Mouse (Mus musculus): Measurements from ENCODE around the gene Shmt2. TPM values are rescaled to one million over a fixed set of nuclear protein-coding genes. Genes with fewer than 3 reads are reported as not detected.

Gene Shmt2
- polyA plus RNA-seq, 1 experiment, result 171 TPM

- Histone ChIP-seq H3K36me3 (ENCODE audit: control insufficient read depth, insufficient read depth, low read length) (peaks cover 32% of the 10 kb centered on the region), H3K4me1 (replicated peaks; ENCODE audit: control insufficient read depth, insufficient read depth, low read length) (0 out of 2 replicates have a peak, but pooled peaks cover 3% of the 10 kb centered on the region), H3K27me3 (ENCODE audit: control insufficient read depth, insufficient read depth, low read length) (no peaks in the 10 kb centered on the region), H3K4me3 (ENCODE audit: control insufficient read depth, insufficient read depth, low read length) (no peak overlapping the region), H3K27ac (ENCODE audit: control insufficient read depth, insufficient read depth, low read length) (no peak overlapping the region)
- TF ChIP-seq CTCF (IDR thresholded peaks at IDR 0.05; ENCODE audit: borderline replicate concordance, control insufficient read depth, extremely low read depth, insufficient read depth, low read length, poor library complexity) (no peak), POLR2A (IDR thresholded peaks at IDR 0.05; ENCODE audit: control insufficient read depth, extremely low read depth, insufficient read depth, low read length, poor library complexity) (no peak)
- no peak for DNase-seq
- WGBS, result 67% methylated on average over 10 of the region's 10 CpGs
These were observed 37.0 kb downstream of the Shmt2 start for GRCm38 (mm10) chr10:127485235-127485634.

GRCm38 (mm10) chr10:127480833-127481813 lies 41.1 kb downstream of the Shmt2 start:
- no peak overlapping the region for H3K4me3 ChIP-seq (ENCODE audit: control insufficient read depth, insufficient read depth, low read length)
- no peak for DNase-seq
- peak overlapping the region; percentile 35; the same call in 1 of the 2 replicates for H3K27ac ChIP-seq (ENCODE audit: control insufficient read depth, insufficient read depth, low read length)
- H3K27me3 ChIP-seq (ENCODE audit: control insufficient read depth, insufficient read depth, low read length), result no peaks in the 10 kb centered on the region
- WGBS, result 50% methylated on average over 19 of the region's 19 CpGs
- peaks cover 32% of the 10 kb centered on the region for H3K36me3 ChIP-seq (ENCODE audit: control insufficient read depth, insufficient read depth, low read length)
- no peak for TF ChIP-seq CTCF (IDR thresholded peaks at IDR 0.05; ENCODE audit: borderline replicate concordance, control insufficient read depth, extremely low read depth, insufficient read depth, low read length, poor library complexity)
- no peak for TF ChIP-seq POLR2A (IDR thresholded peaks at IDR 0.05; ENCODE audit: control insufficient read depth, extremely low read depth, insufficient read depth, low read length, poor library complexity)
- H3K4me1 ChIP-seq (replicated peaks; ENCODE audit: control insufficient read depth, insufficient read depth, low read length), result 0 out of 2 replicates have a peak, but pooled peaks cover 3% of the 10 kb centered on the region

GRCm38 (mm10) chr10:127479131-127479530 lies 43.1 kb downstream of the Shmt2 start:
- Histone ChIP-seq H3K27ac (ENCODE audit: control insufficient read depth, insufficient read depth, low read length) (no peak overlapping the region), H3K4me3 (ENCODE audit: control insufficient read depth, insufficient read depth, low read length) (no peak overlapping the region), H3K36me3 (ENCODE audit: control insufficient read depth, insufficient read depth, low read length) (peaks cover 25% of the 10 kb centered on the region), H3K4me1 (replicated peaks; ENCODE audit: control insufficient read depth, insufficient read depth, low read length) (no peaks in the 10 kb centered on the region), H3K27me3 (ENCODE audit: control insufficient read depth, insufficient read depth, low read length) (no peaks in the 10 kb centered on the region)
- DNase-seq, result peak; percentile 38
- TF ChIP-seq POLR2A (IDR thresholded peaks at IDR 0.05; ENCODE audit: control insufficient read depth, extremely low read depth, insufficient read depth, low read length, poor library complexity) (no peak), CTCF (IDR thresholded peaks at IDR 0.05; ENCODE audit: borderline replicate concordance, control insufficient read depth, extremely low read depth, insufficient read depth, low read length, poor library complexity) (no peak)
- WGBS, result 93% methylated on average over 4 of the region's 4 CpGs

- H3K27me3 ChIP-seq (ENCODE audit: control insufficient read depth, insufficient read depth, low read length), result no peaks in the 10 kb centered on the region
- H3K4me3 ChIP-seq (ENCODE audit: control insufficient read depth, insufficient read depth, low read length), result no peak overlapping the region
- 98% methylated on average over 7 of the region's 7 CpGs for WGBS
- H3K4me1 ChIP-seq (replicated peaks; ENCODE audit: control insufficient read depth, insufficient read depth, low read length), result peaks cover 4% of the 10 kb centered on the region
- no peak for TF ChIP-seq CTCF (IDR thresholded peaks at IDR 0.05; ENCODE audit: borderline replicate concordance, control insufficient read depth, extremely low read depth, insufficient read depth, low read length, poor library complexity)
- no peak for DNase-seq
- no peak overlapping the region for H3K27ac ChIP-seq (ENCODE audit: control insufficient read depth, insufficient read depth, low read length)
- H3K36me3 ChIP-seq (ENCODE audit: control insufficient read depth, insufficient read depth, low read length), result peaks cover 20% of the 10 kb centered on the region
These were observed 44.9 kb downstream of the Shmt2 start for GRCm38 (mm10) chr10:127477301-127477700.

GRCm38 (mm10) chr10:127476541-127476940 lies 45.7 kb downstream of the Shmt2 start:
- TF ChIP-seq CTCF (IDR thresholded peaks at IDR 0.05; ENCODE audit: borderline replicate concordance, control insufficient read depth, extremely low read depth, insufficient read depth, low read length, poor library complexity), result no peak
- TF ChIP-seq POLR2A (IDR thresholded peaks at IDR 0.05; ENCODE audit: control insufficient read depth, extremely low read depth, insufficient read depth, low read length, poor library complexity), result no peak
- Histone ChIP-seq H3K27ac (ENCODE audit: control insufficient read depth, insufficient read depth, low read length) (no peak overlapping the region), H3K4me1 (replicated peaks; ENCODE audit: control insufficient read depth, insufficient read depth, low read length) (peaks cover 7% of the 10 kb centered on the region), H3K27me3 (ENCODE audit: control insufficient read depth, insufficient read depth, low read length) (no peaks in the 10 kb centered on the region), H3K36me3 (ENCODE audit: control insufficient read depth, insufficient read depth, low read length) (peaks cover 20% of the 10 kb centered on the region), H3K4me3 (ENCODE audit: control insufficient read depth, insufficient read depth, low read length) (no peak overlapping the region)
- DNase-seq, result no peak
- WGBS, result 96% methylated on average over 3 of the region's 3 CpGs

GRCm38 (mm10) chr10:127475175-127475574 lies 47.1 kb downstream of the Shmt2 start:
- TF ChIP-seq CTCF (IDR thresholded peaks at IDR 0.05; ENCODE audit: borderline replicate concordance, control insufficient read depth, extremely low read depth, insufficient read depth, low read length, poor library complexity) (no peak), POLR2A (IDR thresholded peaks at IDR 0.05; ENCODE audit: control insufficient read depth, extremely low read depth, insufficient read depth, low read length, poor library complexity) (no peak)
- H3K4me3 ChIP-seq (ENCODE audit: control insufficient read depth, insufficient read depth, low read length), result no peak overlapping the region
- WGBS, result 97% methylated on average over 4 of the region's 4 CpGs
- peaks cover 14% of the 10 kb centered on the region for H3K4me1 ChIP-seq (replicated peaks; ENCODE audit: control insufficient read depth, insufficient read depth, low read length)
- DNase-seq, result no peak
- peaks cover 20% of the 10 kb centered on the region for H3K36me3 ChIP-seq (ENCODE audit: control insufficient read depth, insufficient read depth, low read length)
- no peaks in the 10 kb centered on the region for H3K27me3 ChIP-seq (ENCODE audit: control insufficient read depth, insufficient read depth, low read length)
- no peak overlapping the region for H3K27ac ChIP-seq (ENCODE audit: control insufficient read depth, insufficient read depth, low read length)
